Mouse (Mus musculus) MEL (cell line): ENCODE measurements around the gene Klhl41. TPM values are rescaled to one million over a fixed set of nuclear protein-coding genes. Genes with fewer than 3 reads are reported as not detected.
A peak's percentile ranks its signal among the peaks of the same experiment; 100 is the strongest.

Source experiments
- DNase-seq: peaks from one replicate; pipeline ENCODE4 v3.0.0; 2011; ENCODE audit warnings: low read depth, low spot score
- H3K27ac ChIP-seq: 2 replicates; pipeline ENCODE4 v1.5.1; 2012; ENCODE audit warnings: low read depth, mild to moderate bottlenecking, control low read depth, low read length, moderate library complexity; ENCODE audit not compliant: control insufficient read depth
- H3K27me3 ChIP-seq, 2 experiments: fragments of 150-350 bp in 1 of 2; sonication (generic) in 1 of 2; 2 replicates each; pipeline ENCODE4 v1.6.1; 2012; ENCODE audit warnings: low read length in 2 of 2, mild to moderate bottlenecking in 2 of 2, improper control_type of control experiment in 1 of 2, moderate library complexity in 1 of 2; ENCODE audit not compliant: insufficient read depth in 2 of 2, control insufficient read depth in 1 of 2
- H3K36me3 ChIP-seq, 2 experiments: 2 replicates each; pipeline ENCODE4 v1.6.1; 2012 to 2014; ENCODE audit warnings: low read length in 2 of 2, improper control_type of control experiment in 1 of 2, inconsistent platforms in 1 of 2, mild to moderate bottlenecking in 1 of 2; ENCODE audit not compliant: insufficient read depth in 2 of 2, control insufficient read depth in 1 of 2
- H3K4me1 ChIP-seq, 2 experiments: fragments of 150-350 bp in 1 of 2; sonication (generic) in 1 of 2; 2 replicates each; pipeline ENCODE4 v1.6.1; 2012; ENCODE audit warnings: low read length in 2 of 2, improper control_type of control experiment in 1 of 2, mild to moderate bottlenecking in 1 of 2; ENCODE audit not compliant: insufficient read depth in 2 of 2, control insufficient read depth in 1 of 2
- H3K4me3 ChIP-seq, 2 experiments: fragments of 150-350 bp in 1 of 2; sonication (generic) in 1 of 2; 2 replicates each; pipeline ENCODE4 v1.5.1; 2012; ENCODE audit warnings: low read depth in 2 of 2, low read length in 2 of 2, mild to moderate bottlenecking in 2 of 2, moderate library complexity in 2 of 2, control low read depth in 1 of 2, improper control_type of control experiment in 1 of 2; ENCODE audit not compliant: control insufficient read depth in 1 of 2, insufficient read depth in 1 of 2
- H3K79me2 ChIP-seq: 2 replicates; pipeline ENCODE4 v1.6.1; 2012; ENCODE audit warnings: mild to moderate bottlenecking, low read length, moderate library complexity; ENCODE audit not compliant: control insufficient read depth, poor library complexity, insufficient read depth
- H3K9ac ChIP-seq: 2 replicates; pipeline ENCODE4 v1.6.1; 2012; ENCODE audit warnings: low read depth, mild to moderate bottlenecking, control low read depth, low read length, moderate library complexity; ENCODE audit not compliant: control insufficient read depth, poor library complexity, severe bottlenecking
- H3K9me3 ChIP-seq: fragments of 150-350 bp; sonication (generic); replicated peaks from 2 replicates; pipeline ENCODE4 v1.6.1; 2012; ENCODE audit warnings: mild to moderate bottlenecking, low read length, improper control_type of control experiment, moderate library complexity; ENCODE audit not compliant: insufficient read depth
- CHD1 ChIP-seq: IDR thresholded peaks from 2 replicates; pipeline ENCODE4 v1.6.1; 2012; ENCODE audit warnings: low read depth, mild to moderate bottlenecking, inconsistent platforms, low read length, improper control_type of control experiment
- E2F4 ChIP-seq: IDR thresholded peaks from 2 replicates; pipeline ENCODE4 v1.6.1; 2011; ENCODE audit warnings: low read depth, low read length, improper control_type of control experiment, borderline replicate concordance
- ETS1 ChIP-seq: IDR thresholded peaks from 2 replicates; pipeline ENCODE4 v1.6.1; 2012; ENCODE audit warnings: low read depth, mild to moderate bottlenecking, inconsistent platforms, low read length, improper control_type of control experiment, moderate library complexity
- HCFC1 ChIP-seq: IDR thresholded peaks from 2 replicates; pipeline ENCODE4 v1.6.1; 2012; ENCODE audit warnings: low read depth, mild to moderate bottlenecking, inconsistent platforms, low read length, improper control_type of control experiment, moderate library complexity
- MAFK ChIP-seq: IDR thresholded peaks from 2 replicates; pipeline ENCODE4 v1.6.1; 2011; ENCODE audit warnings: low read depth, mild to moderate bottlenecking, low read length, improper control_type of control experiment, borderline replicate concordance
- MAX ChIP-seq: IDR thresholded peaks from 2 replicates; pipeline ENCODE4 v1.6.1; 2011; ENCODE audit warnings: low read length, improper control_type of control experiment
- MYB ChIP-seq: IDR thresholded peaks from 2 replicates; pipeline ENCODE4 v1.6.1; 2011; ENCODE audit warnings: mild to moderate bottlenecking, low read depth, low read length, improper control_type of control experiment
- MYC ChIP-seq: IDR thresholded peaks from 2 replicates; pipeline ENCODE4 v1.6.1; 2011; ENCODE audit warnings: low read depth, mild to moderate bottlenecking, low read length, improper control_type of control experiment, moderate library complexity
- NELFE ChIP-seq: IDR thresholded peaks from 2 replicates; pipeline ENCODE4 v1.6.1; 2011; ENCODE audit warnings: low read depth, low read length, improper control_type of control experiment
- NRF1 ChIP-seq: IDR thresholded peaks from 2 replicates; pipeline ENCODE4 v1.6.1; 2014; ENCODE audit warnings: low read depth, mild to moderate bottlenecking, inconsistent platforms, low read length, improper control_type of control experiment, moderate library complexity; ENCODE audit not compliant: poor library complexity, insufficient read depth, severe bottlenecking
- TAL1 ChIP-seq: IDR thresholded peaks from 2 replicates; pipeline ENCODE4 v1.6.1; 2012; ENCODE audit warnings: mild to moderate bottlenecking, inconsistent platforms, low read length, moderate library complexity, mixed read lengths
- UBTF ChIP-seq: IDR thresholded peaks from 2 replicates; pipeline ENCODE4 v1.6.1; 2012; ENCODE audit warnings: low read depth, mild to moderate bottlenecking, inconsistent platforms, low read length, improper control_type of control experiment, moderate library complexity, borderline replicate concordance; ENCODE audit not compliant: insufficient read depth
- ZC3H11A ChIP-seq: IDR thresholded peaks from 2 replicates; pipeline ENCODE4 v1.6.1; 2012; ENCODE audit warnings: low read depth, mild to moderate bottlenecking, inconsistent platforms, low read length, improper control_type of control experiment
- ZMIZ1 ChIP-seq: IDR thresholded peaks from 2 replicates; pipeline ENCODE4 v1.6.1; 2012; ENCODE audit warnings: low read depth, mild to moderate bottlenecking, inconsistent platforms, low read length, improper control_type of control experiment, moderate library complexity
- polyA plus RNA-seq, 2 experiments: library from polyadenylated mRNA; stranded (reverse) in 1 of 2; unstranded in 1 of 2; fragments of >175 nt in 1 of 2; fragments of >200 nt in 1 of 2; gene quantifications; 2 replicates each; pipeline versions ENCODE4 v1.2.1 to v1.2.4; 2012; ENCODE audit warnings: low replicate concordance in 2 of 2, low read depth in 1 of 2; ENCODE audit not compliant: insufficient read length in 2 of 2, insufficient read depth in 1 of 2, missing spikeins in 1 of 2
- total RNA-seq: library from RNA; depleted of rRNA; stranded (reverse); fragments of 300-350 nt; gene quantifications from 2 replicates; pipeline ENCODE4 v1.2.3, GENCODE M21; 2012

The Klhl41 gene
- total and polyA plus RNA-seq, 3 experiments = 0.04 to 0.12 TPM; not detected in 1

DNA sequence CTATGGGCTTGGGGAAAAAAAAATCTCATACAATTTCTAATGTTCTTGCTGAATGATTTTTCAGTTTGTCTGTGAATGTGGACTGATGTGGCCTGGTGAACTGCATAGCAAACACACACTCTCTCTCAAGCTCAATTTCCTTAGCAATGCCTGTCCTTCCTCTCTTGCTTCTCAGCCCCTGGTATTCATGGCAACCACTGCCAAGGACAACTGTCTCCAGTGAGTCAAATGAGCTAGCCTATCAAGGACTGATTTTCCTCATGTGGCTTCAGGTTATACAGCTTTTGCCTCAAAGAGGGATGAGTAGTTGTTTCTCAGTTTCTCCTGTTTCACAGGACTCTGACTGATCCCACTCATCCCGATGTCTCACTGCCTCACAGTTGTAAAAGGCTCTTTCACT lies 49.2 kb downstream of the Klhl41 start:
- H3K4me1 ChIP-seq = peaks cover 0 to 3% of the 10 kb centered on the region in 2 experiments; a peak in 3 of 4 replicates
- H3K9me3 ChIP-seq = no peaks in the 10 kb centered on the region
- no peak overlapping the region for H3K9ac ChIP-seq
- peaks cover 8 to 21% of the 10 kb centered on the region in 2 experiments for H3K27me3 ChIP-seq
- no peak overlapping the region for H3K4me3 ChIP-seq
- TF ChIP-seq E2F4 = no peak
- H3K36me3 ChIP-seq = peaks cover 0 to 5% of the 10 kb centered on the region in 2 experiments; a peak in 2 of 4 replicates
- H3K27ac ChIP-seq = no peak overlapping the region
- peaks cover 12% of the 10 kb centered on the region for H3K79me2 ChIP-seq
- DNase-seq = no peak

DNA sequence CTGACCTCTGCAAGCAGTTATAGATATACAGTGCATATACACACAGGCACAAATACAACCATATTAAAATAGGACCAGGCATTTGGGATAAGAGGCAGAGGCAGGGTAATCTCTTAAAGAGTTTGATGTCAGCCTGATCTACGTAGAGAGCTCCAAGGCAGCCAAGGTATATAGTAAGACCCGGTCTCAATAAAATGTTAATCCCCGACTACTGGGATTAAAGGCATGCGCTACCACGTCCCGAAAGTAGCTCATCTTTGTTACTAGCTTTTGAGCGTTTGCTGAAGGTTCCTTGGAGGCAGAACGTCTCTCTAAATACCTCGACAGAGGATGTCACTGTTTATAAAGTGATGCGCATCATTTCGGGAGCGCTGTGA lies 52.3 kb downstream of the Klhl41 start, which contains the start of gene Ppig:
Gene Ppig, plus strand, starts transcription at position 273 of the 377 bp plus-strand sequence.
- no peaks in the 10 kb centered on the region for H3K9me3 ChIP-seq
- no peak for TF ChIP-seq CHD1
- TF ChIP-seq UBTF = no peak
- TF ChIP-seq TAL1 = no peak
- no peak for TF ChIP-seq MYC
- TF ChIP-seq MYB = no peak
- TF ChIP-seq ETS1 = no peak
- TF ChIP-seq ZMIZ1 = no peak
- TF ChIP-seq MAX = no peak
- no peak for TF ChIP-seq ZC3H11A
- TF ChIP-seq NELFE = no peak
- TF ChIP-seq HCFC1 = no peak
- TF ChIP-seq NRF1 = no peak
- no peak for TF ChIP-seq MAFK
- H3K4me3 ChIP-seq = peak within 1 kb of the TSS; percentile 91 to 95
- peaks cover 8 to 15% of the 10 kb centered on the region in 2 experiments for H3K27me3 ChIP-seq
- H3K79me2 ChIP-seq = peaks cover 32% of the 10 kb centered on the region
- no peak for DNase-seq
- peak within 1 kb of the TSS; percentile 95 for H3K9ac ChIP-seq
- peaks cover 6 to 15% of the 10 kb centered on the region in 2 experiments for H3K36me3 ChIP-seq
- H3K27ac ChIP-seq = peak within 1 kb of the TSS; percentile 82
- peaks cover 0 to 5% of the 10 kb centered on the region in 2 experiments; a peak in 3 of 4 replicates for H3K4me1 ChIP-seq
